Mouse (Mus musculus) layer of hippocampus, adult 9-10 months (tissue): ENCODE data around the gene Mdh1b.
A peak's percentile ranks its signal among the peaks of the same experiment; 100 is the strongest.

ENCODE experiments used
- DNase-seq: peaks from one replicate; pipeline ENCODE4 v3.0.0; 2022; ENCODE audit warnings: low spot score

Gene Mdh1b

GRCm38 (mm10) chr1:63730240-63730771 lies at the start of gene Mdh1b, which contains the start of gene Fastkd2:
TSS of gene Mdh1b (minus strand) at chr1:63730318.
TSS of gene Fastkd2 (plus strand) at chr1:63730614.
- peak; percentile 91 for DNase-seq

- no peak for DNase-seq
Observed at GRCm38 (mm10) chr1:63776902-63777630, 46.9 kb upstream of the Mdh1b start.

- DNase-seq, result no peak
Observed at GRCm38 (mm10) chr1:63776396-63776795, 46.3 kb upstream of the Mdh1b start.

- DNase-seq, result peak; percentile 5
Observed at GRCm38 (mm10) chr1:63770309-63770708, 40.2 kb upstream of the Mdh1b start.

DNA sequence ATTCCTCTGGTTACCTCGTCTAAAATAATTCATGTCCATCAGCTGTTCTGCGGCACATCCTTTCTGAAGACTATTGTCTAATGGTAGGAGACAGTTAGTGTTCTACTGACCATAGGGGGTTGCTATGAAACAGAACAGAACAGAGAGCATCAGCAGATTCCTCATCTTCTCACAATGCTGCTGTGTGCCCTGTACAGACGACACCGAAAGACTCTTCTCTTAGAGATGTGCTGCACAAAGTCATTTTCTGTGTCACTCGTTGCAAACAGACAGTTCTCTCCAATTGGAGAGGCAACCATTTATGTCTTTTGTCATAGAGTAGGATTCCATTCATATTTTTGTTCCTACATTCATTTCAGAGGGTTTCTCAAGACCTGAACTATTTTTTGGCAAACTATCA lies 39.0 kb upstream of the Mdh1b start, which contains the start of gene 4933402D24Rik:
TSS of gene 4933402D24Rik (minus strand) at position 101 of the 400 bp plus-strand sequence.
- no peak for DNase-seq

- no peak for DNase-seq
Observed at GRCm38 (mm10) chr1:63768112-63768511, 38.0 kb upstream of the Mdh1b start.

DNA sequence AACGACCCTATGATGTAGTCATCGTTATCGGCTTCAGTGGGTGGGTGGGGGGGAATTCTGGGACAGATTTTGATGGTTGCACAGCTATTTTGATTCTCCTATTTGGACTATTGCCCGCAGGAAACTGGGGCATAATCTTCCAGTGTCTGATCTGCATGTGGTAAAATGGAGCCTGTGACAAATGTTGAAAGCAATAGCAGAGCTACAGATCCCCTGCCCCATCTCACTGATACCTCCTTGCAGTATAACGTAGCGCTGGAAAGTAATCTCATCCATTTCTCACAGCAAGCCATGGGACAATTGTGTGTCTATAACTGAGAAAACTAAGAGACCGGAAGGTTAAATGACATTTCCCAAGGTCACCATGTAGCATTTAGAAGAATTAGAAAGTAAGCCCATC lies 34.3 kb upstream of the Mdh1b start:
- no peak for DNase-seq

GRCm38 (mm10) chr1:63763881-63764386 lies 33.8 kb upstream of the Mdh1b start:
- DNase-seq, result peak; percentile 9

GRCm38 (mm10) chr1:63763212-63763694 lies 33.1 kb upstream of the Mdh1b start:
- DNase-seq, result peak; percentile 25

DNA sequence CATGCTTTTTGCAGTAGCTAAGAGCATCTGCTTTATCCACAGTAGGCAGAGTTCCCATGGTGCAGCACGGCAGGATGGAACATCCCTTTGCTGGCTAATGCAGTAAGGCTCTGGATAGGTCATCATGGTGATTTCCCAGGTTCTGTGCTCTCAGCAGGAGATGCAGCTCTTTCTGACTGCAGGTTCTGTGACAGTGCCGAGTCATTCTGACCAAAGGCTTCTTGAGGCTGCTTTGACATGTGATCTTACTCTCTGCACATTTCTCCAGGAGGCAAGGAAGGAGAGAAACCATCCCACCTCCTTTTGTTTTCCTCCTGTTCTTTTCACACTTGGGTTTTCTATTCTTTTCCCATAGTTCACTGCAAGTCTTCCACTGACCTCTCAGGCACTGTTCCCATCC lies 25.9 kb upstream of the Mdh1b start:
- DNase-seq, result no peak

DNA sequence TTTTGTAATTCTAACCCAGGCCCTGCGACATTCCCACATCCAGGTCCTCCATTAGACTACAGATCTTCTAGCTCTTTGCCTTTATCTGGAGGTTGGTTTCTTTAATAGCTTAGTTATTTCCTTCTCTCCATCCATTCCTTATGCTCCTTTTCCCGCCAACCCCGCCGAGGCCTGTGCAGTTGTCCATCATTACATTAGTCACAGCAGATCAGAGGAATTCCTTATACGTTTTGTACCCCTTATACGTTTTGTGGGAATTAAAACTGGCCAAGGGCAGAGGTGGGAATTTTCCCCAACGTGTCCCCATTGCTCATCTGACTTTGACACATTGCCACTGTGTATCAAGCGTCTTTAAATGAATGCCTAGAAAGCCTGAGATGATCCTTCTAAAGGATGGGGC lies 322 bp downstream of the Mdh1b start:
- no peak for DNase-seq

- no peak for DNase-seq
Observed at GRCm38 (mm10) chr1:63720161-63720560, 10.0 kb downstream of the Mdh1b start.

DNA sequence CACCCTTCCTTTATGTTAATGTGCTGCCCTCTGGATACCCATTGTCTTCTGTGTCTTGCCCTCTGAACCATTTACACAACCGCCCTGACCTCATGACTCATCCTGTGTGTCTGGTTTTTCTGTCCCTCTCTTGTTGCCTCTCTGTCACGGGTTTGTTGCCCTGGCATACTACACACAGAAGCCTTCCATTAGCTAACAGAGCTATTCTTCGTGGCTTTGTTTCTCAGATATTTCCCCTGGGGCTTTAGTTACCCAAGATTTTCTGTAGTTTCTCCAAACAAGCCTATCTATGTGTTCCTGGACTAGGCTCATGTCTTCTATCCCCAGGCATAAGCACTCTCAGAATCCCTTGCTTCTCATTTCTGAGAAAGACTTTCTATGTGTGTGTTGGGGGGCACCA lies 21.2 kb downstream of the Mdh1b start:
- DNase-seq, result no peak

DNA sequence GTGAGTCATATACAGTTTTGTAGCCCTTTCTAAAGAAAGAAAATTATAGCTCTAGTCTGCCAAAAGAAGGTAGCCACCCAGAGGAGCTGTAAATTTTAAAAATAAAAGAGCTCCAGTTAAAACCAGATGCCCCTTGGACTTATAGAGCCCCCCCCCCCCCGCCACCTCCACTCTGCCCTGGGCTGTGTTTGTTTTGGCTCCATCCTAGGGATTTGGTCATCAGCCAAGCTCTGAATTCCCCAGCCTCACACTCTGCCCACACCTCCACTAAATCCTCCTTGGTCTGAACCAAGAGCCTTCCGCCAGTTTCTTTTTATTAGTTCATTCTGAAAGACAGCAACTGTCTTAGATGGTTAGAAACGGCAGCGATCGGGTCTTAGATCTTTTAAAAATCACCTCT lies 24.4 kb downstream of the Mdh1b start:
- no peak for DNase-seq

DNA sequence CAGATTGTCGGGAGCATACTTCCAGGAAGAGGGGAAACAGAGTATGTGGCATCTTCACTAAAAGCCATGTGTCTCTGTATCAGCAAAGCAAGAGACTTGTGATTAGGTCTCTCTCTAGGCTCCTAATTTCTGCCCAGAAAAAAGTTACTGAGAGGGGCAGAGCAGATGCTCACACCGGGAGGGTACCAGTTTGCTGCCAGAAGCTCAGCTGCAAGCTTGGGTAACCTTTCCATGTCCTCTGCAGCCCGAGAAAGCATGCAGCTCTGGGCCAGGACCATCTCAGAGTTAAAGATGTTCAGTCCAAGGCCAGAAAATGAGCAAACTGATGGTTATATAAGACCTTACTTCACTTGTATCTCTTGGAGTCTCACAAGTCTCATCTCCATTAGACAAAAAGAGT lies 33.3 kb downstream of the Mdh1b start:
- no peak for DNase-seq

- DNase-seq, result no peak
Observed at GRCm38 (mm10) chr1:63686827-63687226, 43.3 kb downstream of the Mdh1b start, which contains the start of gene Dytn. TSS of gene Dytn (minus strand) at chr1:63686927.

GRCm38 (mm10) chr1:63675975-63676374 lies 54.1 kb downstream of the Mdh1b start:
- no peak for DNase-seq

DNA sequence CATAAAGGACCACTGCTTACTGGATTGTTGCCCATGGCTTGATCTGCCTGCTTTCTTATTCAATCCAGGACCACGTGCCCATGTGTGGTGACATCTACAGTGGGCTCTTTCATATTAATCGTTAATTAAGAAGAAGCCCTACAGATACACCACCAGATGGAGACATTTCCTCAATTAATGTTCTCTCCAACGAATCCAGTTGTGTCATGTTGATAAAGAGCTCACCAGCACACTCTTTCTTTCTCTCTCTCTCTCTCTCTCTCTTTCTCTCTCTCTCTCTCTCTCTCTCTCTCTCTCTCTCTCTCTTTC lies 61.3 kb downstream of the Mdh1b start:
- peak; percentile 35 for DNase-seq

- no peak for DNase-seq
Observed at GRCm38 (mm10) chr1:63667949-63668851, 61.9 kb downstream of the Mdh1b start.

DNA sequence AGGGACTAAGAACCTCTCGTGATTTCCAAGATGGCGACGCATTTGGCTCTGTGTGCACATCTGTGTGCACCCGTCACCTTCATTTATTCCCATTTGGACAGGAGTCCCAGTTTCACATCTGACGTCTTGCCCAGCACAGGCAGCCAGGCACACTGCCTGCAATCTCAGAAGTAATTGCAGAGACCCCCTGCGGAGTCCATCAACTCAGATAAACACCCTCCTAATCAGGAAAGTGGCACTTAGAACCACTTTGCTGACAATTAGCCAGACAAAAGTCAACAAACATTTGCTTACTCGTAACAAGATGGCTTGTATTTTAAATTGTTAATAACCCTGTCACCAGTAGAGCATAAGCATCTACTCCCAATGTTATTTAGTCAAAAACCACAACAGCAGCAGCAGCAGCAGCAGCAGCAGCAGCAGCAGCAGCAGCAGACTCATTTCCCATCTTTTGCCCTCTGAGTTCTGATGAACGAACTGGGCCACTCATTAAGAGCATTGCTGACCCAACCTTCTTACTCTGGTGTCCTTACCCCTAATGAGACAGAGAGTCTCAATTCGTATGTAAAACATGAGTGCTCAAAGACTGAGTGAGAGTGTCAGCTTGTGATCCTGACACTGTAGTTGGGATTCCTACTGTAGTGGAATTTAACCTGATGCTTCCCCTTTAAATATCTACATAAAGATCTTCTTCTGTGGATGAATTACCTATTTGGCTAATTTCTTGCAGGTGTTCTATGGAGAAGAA lies 62.7 kb downstream of the Mdh1b start:
- no peak for DNase-seq

DNA sequence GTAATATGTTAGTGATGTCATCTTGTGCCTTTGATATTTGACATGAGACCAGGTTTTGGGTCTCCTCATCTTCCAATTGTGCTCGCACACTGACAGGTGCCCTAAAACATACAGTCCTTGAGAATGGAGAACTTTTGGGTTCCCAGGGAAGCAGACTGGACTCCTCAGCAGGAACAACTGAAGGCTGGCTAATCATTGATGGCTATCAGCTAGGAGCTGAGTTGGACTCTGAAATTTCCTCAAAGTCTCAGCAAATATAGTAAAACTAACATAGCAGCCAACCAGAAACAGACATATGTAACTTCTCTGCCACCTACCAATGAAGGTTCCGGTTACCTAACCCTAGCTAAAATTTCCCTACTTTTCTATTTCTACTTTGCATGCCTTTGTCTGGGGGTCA lies 64.0 kb downstream of the Mdh1b start:
- no peak for DNase-seq

DNA sequence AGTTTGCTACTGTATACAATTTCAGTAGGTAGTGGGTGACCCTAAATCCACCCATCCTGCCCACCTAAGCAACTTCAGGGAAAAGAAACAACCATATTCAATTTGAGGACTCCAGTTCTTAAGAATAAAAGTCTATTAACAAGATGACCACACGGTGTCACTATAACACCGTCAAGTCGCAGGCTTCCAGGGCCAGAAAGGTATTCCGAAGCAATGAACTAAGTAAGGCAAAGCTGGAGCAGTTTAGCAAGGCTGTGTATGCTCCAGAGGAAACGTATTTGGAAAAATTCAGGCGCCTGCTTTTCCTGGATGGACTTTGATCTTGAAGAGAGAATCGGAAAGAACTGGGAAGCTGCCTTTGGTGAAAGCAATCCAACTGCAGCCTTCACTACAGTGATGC lies 70.5 kb downstream of the Mdh1b start:
- peak; percentile 49 for DNase-seq
